8 mouse cellular contexts compared by ENCODE assay signal in genomic region chr11:5789754-5790333, GRCm38 (mm10). TPM values are rescaled to one million over a fixed set of nuclear protein-coding genes. Genes with fewer than 3 reads are reported as not detected.
DNase-seq lines count a peak whose midpoint lies in the region; ATAC-seq and TF ChIP-seq lines count a peak whose summit lies in the region.

No protein-coding gene starts in this region.

- peak overlapping the region; percentile 88 for H3K9ac ChIP-seq in forebrain, embryonic 13.5 days
- no peak overlapping the region; the same call in 1 of the 2 replicates for H3K9ac ChIP-seq in liver, postnatal 0 days (replicated peaks)
- peak overlapping the region; percentile 86 for H3K9ac ChIP-seq in stomach, embryonic 16.5 days (ENCODE audit: low read length)

- WGBS in forebrain, embryonic 13.5 days: 92% methylated on average over 3 of the region's 3 CpGs
- 29% methylated on average over 3 of the region's 3 CpGs for WGBS in liver, postnatal 0 days (ENCODE audit: insufficient replicate concordance)
- WGBS in stomach, embryonic 16.5 days: 71% methylated on average over 3 of the region's 3 CpGs
- WGBS in cerebellum, adult 2 months: 77% methylated on average over 3 of the region's 3 CpGs

- ATAC-seq in forebrain, embryonic 13.5 days: no peak
- ATAC-seq in liver, postnatal 0 days: no peak
- ATAC-seq in stomach, embryonic 16.5 days (ENCODE audit: insufficient read depth, low FRiP score): no peak

- TF ChIP-seq POLR2A in cerebellum, adult 2 months (IDR thresholded peaks at IDR 0.05; ENCODE audit: borderline replicate concordance, insufficient read depth, low read length): no peak

- DNase-seq in lung, postnatal 25 days (ENCODE audit: low spot score): peak; percentile 39
- no peak for DNase-seq in lung, postnatal 10 days
- no peak for DNase-seq in liver, postnatal 0 days
- no peak for DNase-seq in cerebellum, adult 2 months
- DNase-seq in adrenal gland, postnatal 25 days: no peak
- DNase-seq in ovary, postnatal 14 days (ENCODE audit: low spot score): no peak

- H3K4me3 ChIP-seq in forebrain, embryonic 13.5 days: peak overlapping the region; percentile 94
- H3K4me3 ChIP-seq in liver, postnatal 0 days (ENCODE audit: low read depth, low read length): peak overlapping the region; percentile 75
- peak overlapping the region; percentile 70 for H3K4me3 ChIP-seq in stomach, embryonic 16.5 days (replicated peaks; ENCODE audit: low read length)
- no peak overlapping the region for H3K4me3 ChIP-seq in cerebellum, adult 2 months (replicated peaks; ENCODE audit: insufficient read depth, low read depth, low read length)

- H3K36me3 ChIP-seq in forebrain, embryonic 13.5 days (ENCODE audit: poor library complexity, severe bottlenecking): peaks cover 35% of the 10 kb centered on the region
- H3K36me3 ChIP-seq in liver, postnatal 0 days (replicated peaks; ENCODE audit: insufficient read depth, low read length): peaks cover 31% of the 10 kb centered on the region
- peaks cover 7% of the 10 kb centered on the region; the same call in 1 of the 2 replicates for H3K36me3 ChIP-seq in stomach, embryonic 16.5 days (ENCODE audit: control insufficient read depth, insufficient read depth, low read length)

- no peaks in the 10 kb centered on the region for H3K9me3 ChIP-seq in forebrain, embryonic 13.5 days (replicated peaks)
- no peaks in the 10 kb centered on the region for H3K9me3 ChIP-seq in liver, postnatal 0 days (ENCODE audit: low read length)
- H3K9me3 ChIP-seq in stomach, embryonic 16.5 days (replicated peaks; ENCODE audit: control insufficient read depth, low read length): no peaks in the 10 kb centered on the region

- TF ChIP-seq CTCF in liver, postnatal 0 days (IDR thresholded peaks at IDR 0.05; ENCODE audit: low read depth): no peak
- TF ChIP-seq CTCF in cerebellum, adult 2 months (IDR thresholded peaks at IDR 0.05; ENCODE audit: borderline replicate concordance, insufficient read depth, low read depth, low read length): no peak

- H3K4me2 ChIP-seq in forebrain, embryonic 13.5 days: peak overlapping the region; percentile 95
- H3K4me2 ChIP-seq in liver, postnatal 0 days (ENCODE audit: low read depth, low read length): peak overlapping the region; percentile 84
- H3K4me2 ChIP-seq in stomach, embryonic 16.5 days (ENCODE audit: low read depth, low read length): peak overlapping the region; percentile 88

- no peaks in the 10 kb centered on the region for H3K27me3 ChIP-seq in forebrain, embryonic 13.5 days
- no peaks in the 10 kb centered on the region for H3K27me3 ChIP-seq in liver, postnatal 0 days (ENCODE audit: insufficient read depth, low read length)
- no peaks in the 10 kb centered on the region for H3K27me3 ChIP-seq in stomach, embryonic 16.5 days (ENCODE audit: control insufficient read depth, insufficient read depth, low read length)
- no peaks in the 10 kb centered on the region for H3K27me3 ChIP-seq in cerebellum, adult 2 months (ENCODE audit: control insufficient read depth, insufficient read depth, low read length)

- TF ChIP-seq EP300 in liver, postnatal 0 days (IDR thresholded peaks at IDR 0.05; ENCODE audit: low read depth): no peak

- no peak overlapping the region for H3K27ac ChIP-seq in forebrain, embryonic 13.5 days
- peak overlapping the region; percentile 97 for H3K27ac ChIP-seq in liver, postnatal 0 days (ENCODE audit: low read depth)
- H3K27ac ChIP-seq in stomach, embryonic 16.5 days (ENCODE audit: low read length): peak overlapping the region; percentile 86; the same call in 1 of the 2 replicates
- H3K27ac ChIP-seq in cerebellum, adult 2 months (ENCODE audit: insufficient read depth, low read length): no peak overlapping the region

- H3K4me1 ChIP-seq in forebrain, embryonic 13.5 days: peaks cover 23% of the 10 kb centered on the region
- peaks cover 23% of the 10 kb centered on the region for H3K4me1 ChIP-seq in liver, postnatal 0 days (ENCODE audit: insufficient read depth)
- H3K4me1 ChIP-seq in stomach, embryonic 16.5 days (ENCODE audit: control insufficient read depth, insufficient read depth, low read length): peaks cover 10% of the 10 kb centered on the region
- H3K4me1 ChIP-seq in cerebellum, adult 2 months (ENCODE audit: control insufficient read depth, insufficient read depth, low read length): peaks cover 8% of the 10 kb centered on the region

RNA-seq across cellular contexts. Expression of gene Dbnl, which starts 1.6 kb away (rescaled TPM):
- 133 and 136 TPM in 2 replicates for polyA plus RNA-seq in forebrain, embryonic 13.5 days (2015; fragmentation: Nextera tagmentation; extraction: Ambion mirVana)
- 31.7 and 36.6 TPM in 2 replicates for polyA plus RNA-seq in liver, postnatal 0 days (2015; fragmentation: Nextera tagmentation; extraction: Ambion mirVana)
- polyA plus RNA-seq in stomach, embryonic 16.5 days (2015; fragmentation: Nextera tagmentation; extraction: Ambion mirVana): 113 and 124 TPM in 2 replicates
- polyA plus RNA-seq in cerebellum, adult 2 months (2012; rRNA removed): 80.9 and 83.7 TPM in 2 replicates
- 66.2 and 77.8 TPM in 2 replicates for total RNA-seq in adrenal gland, postnatal 25 days (2021)

RNA-seq across cellular contexts. Expression of gene Pgam2, which starts 13.7 kb away (rescaled TPM):
- polyA plus RNA-seq in forebrain, embryonic 13.5 days (2015; fragmentation: Nextera tagmentation; extraction: Ambion mirVana): 1.2 and 3.1 TPM in 2 replicates
- 1.1 and 16.6 TPM in 2 replicates for polyA plus RNA-seq in liver, postnatal 0 days (2015; fragmentation: Nextera tagmentation; extraction: Ambion mirVana)
- polyA plus RNA-seq in stomach, embryonic 16.5 days (2015; fragmentation: Nextera tagmentation; extraction: Ambion mirVana): 5.4 and 78.0 TPM in 2 replicates
- 0.63 and 1.1 TPM in 2 replicates for polyA plus RNA-seq in cerebellum, adult 2 months (2012; rRNA removed)
- total RNA-seq in adrenal gland, postnatal 25 days (2021): not detected in 2 replicates

RNA-seq across cellular contexts. Expression of gene Urgcp, which starts 27.7 kb away (rescaled TPM):
- 24.9 and 25.7 TPM in 2 replicates for polyA plus RNA-seq in forebrain, embryonic 13.5 days (2015; fragmentation: Nextera tagmentation; extraction: Ambion mirVana)
- 7.1 and 8.2 TPM in 2 replicates for polyA plus RNA-seq in liver, postnatal 0 days (2015; fragmentation: Nextera tagmentation; extraction: Ambion mirVana)
- polyA plus RNA-seq in stomach, embryonic 16.5 days (2015; fragmentation: Nextera tagmentation; extraction: Ambion mirVana): 24.9 and 25.3 TPM in 2 replicates
- 36.4 and 37.9 TPM in 2 replicates for polyA plus RNA-seq in cerebellum, adult 2 months (2012; rRNA removed)
- 33.8 and 58.8 TPM in 2 replicates for total RNA-seq in adrenal gland, postnatal 25 days (2021)

RNA-seq across cellular contexts. Expression of gene Polm, which starts 48.0 kb away (rescaled TPM):
- 7.6 and 7.8 TPM in 2 replicates for polyA plus RNA-seq in forebrain, embryonic 13.5 days (2015; fragmentation: Nextera tagmentation; extraction: Ambion mirVana)
- 2.1 and 2.3 TPM in 2 replicates for polyA plus RNA-seq in liver, postnatal 0 days (2015; fragmentation: Nextera tagmentation; extraction: Ambion mirVana)
- polyA plus RNA-seq in stomach, embryonic 16.5 days (2015; fragmentation: Nextera tagmentation; extraction: Ambion mirVana): 9.6 and 10.1 TPM in 2 replicates
- 15.0 and 19.3 TPM in 2 replicates for polyA plus RNA-seq in cerebellum, adult 2 months (2012; rRNA removed)
- total RNA-seq in adrenal gland, postnatal 25 days (2021): 12.0 and 13.8 TPM in 2 replicates

Comparison
In these comparisons a context has a peak if more than half of its experiments do, and no peak if none do; other contexts are left out.
1. H3K27ac ChIP-seq: peak in liver, postnatal 0 days (single experiment) and stomach, embryonic 16.5 days (single experiment); none in forebrain, embryonic 13.5 days (single experiment) and cerebellum, adult 2 months (single experiment).
2. Peak in every context shown above with its lines, with median percentiles within 50 percentile points of each other: H3K4me2 ChIP-seq.